Mouse (Mus musculus): Measurements from ENCODE around the gene Riiad1. TPM values are rescaled to one million over a fixed set of nuclear protein-coding genes. Genes with fewer than 3 reads are reported as not detected.

The Riiad1 gene
- polyA plus RNA-seq, 1 experiment from 2014 or later = 0.53 TPM

- H3K9me3 ChIP-seq (ENCODE audit: control insufficient read depth, low read length) = no peaks in the 10 kb centered on the region
- DNase-seq (ENCODE audit: low spot score) (no peak), ATAC-seq (replicated peaks; ENCODE audit: low FRiP score) (no peak)
- no peaks in the 10 kb centered on the region; the same call in 1 of the 2 replicates for H3K4me1 ChIP-seq (replicated peaks; ENCODE audit: control insufficient read depth, insufficient read depth, low read length)
- no peak overlapping the region for H3K4me3 ChIP-seq (ENCODE audit: low read depth, low read length)
- 75% methylated on average over 17 of the region's 17 CpGs for WGBS
- no peak overlapping the region for H3K9ac ChIP-seq (ENCODE audit: low read depth, low read length)
- H3K36me3 ChIP-seq (ENCODE audit: control insufficient read depth, insufficient read depth, low read length) = no peaks in the 10 kb centered on the region
- H3K27ac ChIP-seq (ENCODE audit: low read depth, low read length) = no peak overlapping the region
- peaks cover 36% of the 10 kb centered on the region for H3K27me3 ChIP-seq (replicated peaks; ENCODE audit: control insufficient read depth, insufficient read depth, low read length)
- no peak overlapping the region for H3K4me2 ChIP-seq
Measured at GRCm38 (mm10) chr3:94482764-94483385, 2.7 kb upstream of the Riiad1 start.

GRCm38 (mm10) chr3:94481429-94481828, 1.3 kb upstream of the Riiad1 start:
- Histone ChIP-seq H3K9ac (ENCODE audit: low read depth, low read length) (no peak overlapping the region), H3K4me2 (no peak overlapping the region), H3K36me3 (ENCODE audit: control insufficient read depth, insufficient read depth, low read length) (no peaks in the 10 kb centered on the region), H3K27ac (ENCODE audit: low read depth, low read length) (no peak overlapping the region), H3K4me1 (replicated peaks; ENCODE audit: control insufficient read depth, insufficient read depth, low read length) (no peaks in the 10 kb centered on the region; the same call in 1 of the 2 replicates), H3K9me3 (ENCODE audit: control insufficient read depth, low read length) (no peaks in the 10 kb centered on the region), H3K27me3 (replicated peaks; ENCODE audit: control insufficient read depth, insufficient read depth, low read length) (peaks cover 36% of the 10 kb centered on the region), H3K4me3 (ENCODE audit: low read depth, low read length) (no peak overlapping the region)
- ATAC-seq (replicated peaks; ENCODE audit: low FRiP score) (no peak), DNase-seq (ENCODE audit: low spot score) (no peak)
- WGBS = 60% methylated on average over 4 of the region's 4 CpGs

- WGBS = 6% methylated on average over 11 of the region's 11 CpGs
- Histone ChIP-seq H3K4me1 (replicated peaks; ENCODE audit: control insufficient read depth, insufficient read depth, low read length) (no peaks in the 10 kb centered on the region; the same call in 1 of the 2 replicates), H3K9ac (ENCODE audit: low read depth, low read length) (no peak overlapping the region), H3K4me2 (peak overlapping the region; percentile 43), H3K27ac (ENCODE audit: low read depth, low read length) (no peak overlapping the region), H3K9me3 (ENCODE audit: control insufficient read depth, low read length) (no peaks in the 10 kb centered on the region), H3K4me3 (ENCODE audit: low read depth, low read length) (no peak overlapping the region), H3K36me3 (ENCODE audit: control insufficient read depth, insufficient read depth, low read length) (no peaks in the 10 kb centered on the region), H3K27me3 (replicated peaks; ENCODE audit: control insufficient read depth, insufficient read depth, low read length) (peaks cover 36% of the 10 kb centered on the region)
- DNase-seq (ENCODE audit: low spot score) = peak; percentile 51
- no peak for ATAC-seq (replicated peaks; ENCODE audit: low FRiP score)
Measured at GRCm38 (mm10) chr3:94479564-94479963, 577 bp downstream of the Riiad1 start.

GRCm38 (mm10) chr3:94478591-94479169, 1.5 kb downstream of the Riiad1 start:
- WGBS = 15% methylated on average over 9 of the region's 9 CpGs
- peaks cover 36% of the 10 kb centered on the region for H3K27me3 ChIP-seq (replicated peaks; ENCODE audit: control insufficient read depth, insufficient read depth, low read length)
- no peaks in the 10 kb centered on the region for H3K36me3 ChIP-seq (ENCODE audit: control insufficient read depth, insufficient read depth, low read length)
- no peak overlapping the region for H3K27ac ChIP-seq (ENCODE audit: low read depth, low read length)
- no peak overlapping the region for H3K4me2 ChIP-seq
- DNase-seq (ENCODE audit: low spot score) (no peak), ATAC-seq (replicated peaks; ENCODE audit: low FRiP score) (no peak)
- no peaks in the 10 kb centered on the region for H3K9me3 ChIP-seq (ENCODE audit: control insufficient read depth, low read length)
- H3K9ac ChIP-seq (ENCODE audit: low read depth, low read length) = no peak overlapping the region
- no peaks in the 10 kb centered on the region; the same call in 1 of the 2 replicates for H3K4me1 ChIP-seq (replicated peaks; ENCODE audit: control insufficient read depth, insufficient read depth, low read length)
- no peak overlapping the region for H3K4me3 ChIP-seq (ENCODE audit: low read depth, low read length)

- DNase-seq (ENCODE audit: low spot score) = peak; percentile 42
- H3K4me1 ChIP-seq (replicated peaks; ENCODE audit: control insufficient read depth, insufficient read depth, low read length) = no peaks in the 10 kb centered on the region; the same call in 1 of the 2 replicates
- no peak within 1 kb of the TSS for H3K4me3 ChIP-seq (ENCODE audit: low read depth, low read length)
- no peaks in the 10 kb centered on the region for H3K9me3 ChIP-seq (ENCODE audit: control insufficient read depth, low read length)
- H3K4me2 ChIP-seq = peak within 1 kb of the TSS; percentile 4
- H3K27ac ChIP-seq (ENCODE audit: low read depth, low read length) = no peak within 1 kb of the TSS
- H3K27me3 ChIP-seq (replicated peaks; ENCODE audit: control insufficient read depth, insufficient read depth, low read length) = peaks cover 36% of the 10 kb centered on the region
- 4% methylated on average over 13 of the region's 14 CpGs for WGBS
- ATAC-seq (replicated peaks; ENCODE audit: low FRiP score) = peak; percentile 73
- no peak within 1 kb of the TSS for H3K9ac ChIP-seq (ENCODE audit: low read depth, low read length)
- H3K36me3 ChIP-seq (ENCODE audit: control insufficient read depth, insufficient read depth, low read length) = no peaks in the 10 kb centered on the region
Measured at GRCm38 (mm10) chr3:94477981-94478422, 2.1 kb downstream of the Riiad1 start, which contains the start of gene Celf3. TSS of gene Celf3 (plus strand) at chr3:94478295.

- Histone ChIP-seq H3K9ac (ENCODE audit: low read depth, low read length) (no peak overlapping the region), H3K27me3 (replicated peaks; ENCODE audit: control insufficient read depth, insufficient read depth, low read length) (peaks cover 36% of the 10 kb centered on the region), H3K4me1 (replicated peaks; ENCODE audit: control insufficient read depth, insufficient read depth, low read length) (no peaks in the 10 kb centered on the region; the same call in 1 of the 2 replicates), H3K4me2 (no peak overlapping the region), H3K36me3 (ENCODE audit: control insufficient read depth, insufficient read depth, low read length) (no peaks in the 10 kb centered on the region), H3K9me3 (ENCODE audit: control insufficient read depth, low read length) (no peaks in the 10 kb centered on the region), H3K27ac (ENCODE audit: low read depth, low read length) (no peak overlapping the region), H3K4me3 (ENCODE audit: low read depth, low read length) (no peak overlapping the region)
- DNase-seq (ENCODE audit: low spot score) = no peak
- ATAC-seq (replicated peaks; ENCODE audit: low FRiP score) = no peak
- WGBS = 65% methylated on average over 4 of the region's 4 CpGs
Measured at GRCm38 (mm10) chr3:94477444-94477843, 2.7 kb downstream of the Riiad1 start.

GRCm38 (mm10) chr3:94476301-94477035, 3.7 kb downstream of the Riiad1 start:
- ATAC-seq (replicated peaks; ENCODE audit: low FRiP score) (no peak), DNase-seq (ENCODE audit: low spot score) (no peak)
- no peak overlapping the region for H3K27ac ChIP-seq (ENCODE audit: low read depth, low read length)
- 43% methylated on average over 8 of the region's 8 CpGs for WGBS
- peaks cover 32% of the 10 kb centered on the region for H3K27me3 ChIP-seq (replicated peaks; ENCODE audit: control insufficient read depth, insufficient read depth, low read length)
- no peak overlapping the region for H3K9ac ChIP-seq (ENCODE audit: low read depth, low read length)
- no peak overlapping the region for H3K4me3 ChIP-seq (ENCODE audit: low read depth, low read length)
- H3K4me2 ChIP-seq = no peak overlapping the region
- H3K9me3 ChIP-seq (ENCODE audit: control insufficient read depth, low read length) = no peaks in the 10 kb centered on the region
- H3K4me1 ChIP-seq (replicated peaks; ENCODE audit: control insufficient read depth, insufficient read depth, low read length) = no peaks in the 10 kb centered on the region; the same call in 1 of the 2 replicates
- H3K36me3 ChIP-seq (ENCODE audit: control insufficient read depth, insufficient read depth, low read length) = no peaks in the 10 kb centered on the region

GRCm38 (mm10) chr3:94473567-94474232, 6.4 kb downstream of the Riiad1 start:
- no peaks in the 10 kb centered on the region for H3K9me3 ChIP-seq (ENCODE audit: control insufficient read depth, low read length)
- no peak overlapping the region for H3K4me3 ChIP-seq (ENCODE audit: low read depth, low read length)
- H3K27ac ChIP-seq (ENCODE audit: low read depth, low read length) = no peak overlapping the region
- H3K4me2 ChIP-seq = no peak overlapping the region
- DNase-seq (ENCODE audit: low spot score) (no peak), ATAC-seq (replicated peaks; ENCODE audit: low FRiP score) (no peak)
- H3K36me3 ChIP-seq (ENCODE audit: control insufficient read depth, insufficient read depth, low read length) = no peaks in the 10 kb centered on the region
- H3K27me3 ChIP-seq (replicated peaks; ENCODE audit: control insufficient read depth, insufficient read depth, low read length) = peaks cover 5% of the 10 kb centered on the region
- H3K4me1 ChIP-seq (replicated peaks; ENCODE audit: control insufficient read depth, insufficient read depth, low read length) = no peaks in the 10 kb centered on the region; the same call in 1 of the 2 replicates
- 54% methylated on average over 5 of the region's 5 CpGs for WGBS
- H3K9ac ChIP-seq (ENCODE audit: low read depth, low read length) = no peak overlapping the region
